Mouse (Mus musculus): ENCODE measurements around the gene Lrp11. TPM values are rescaled to one million over a fixed set of nuclear protein-coding genes. Genes with fewer than 3 reads are reported as not detected.
A peak's percentile ranks its signal among the peaks of the same experiment; 100 is the strongest.

Lrp11 gene
- polyA plus RNA-seq, 1 experiment: 1.5 TPM

- WGBS: 81% methylated on average over 16 of the region's 16 CpGs
- Histone ChIP-seq H3K27ac (ENCODE audit: control insufficient read depth, insufficient read depth, low read depth, low read length, poor library complexity) (no peak overlapping the region), H3K4me1 (ENCODE audit: control insufficient read depth, insufficient read depth, low read length) (no peaks in the 10 kb centered on the region), H3K4me3 (replicated peaks; ENCODE audit: control insufficient read depth, low read depth, low read length) (no peak overlapping the region)
- TF ChIP-seq POLR2A (IDR thresholded peaks at IDR 0.05; ENCODE audit: borderline replicate concordance, control insufficient read depth, low read depth, low read length) (no peak), CTCF (IDR thresholded peaks at IDR 0.05; ENCODE audit: control insufficient read depth, insufficient read depth, low read length) (no peak)
These were observed 41.5 kb downstream of the Lrp11 start for GRCm38 (mm10) chr10:7630951-7631720.

GRCm38 (mm10) chr10:7640366-7640765 lies 50.8 kb downstream of the Lrp11 start:
- H3K4me3 ChIP-seq (replicated peaks; ENCODE audit: control insufficient read depth, low read depth, low read length): no peak overlapping the region
- no peaks in the 10 kb centered on the region; the same call in 1 of the 2 replicates for H3K4me1 ChIP-seq (ENCODE audit: control insufficient read depth, insufficient read depth, low read length)
- WGBS: 95% methylated on average over 12 of the region's 12 CpGs
- TF ChIP-seq POLR2A (IDR thresholded peaks at IDR 0.05; ENCODE audit: borderline replicate concordance, control insufficient read depth, low read depth, low read length) (no peak), CTCF (IDR thresholded peaks at IDR 0.05; ENCODE audit: control insufficient read depth, insufficient read depth, low read length) (no peak)
- H3K27ac ChIP-seq (ENCODE audit: control insufficient read depth, insufficient read depth, low read depth, low read length, poor library complexity): no peak overlapping the region

GRCm38 (mm10) chr10:7645911-7646310 lies 56.3 kb downstream of the Lrp11 start:
- 92% methylated on average over 2 of the region's 2 CpGs for WGBS
- no peak overlapping the region for H3K4me3 ChIP-seq (replicated peaks; ENCODE audit: control insufficient read depth, low read depth, low read length)
- no peaks in the 10 kb centered on the region for H3K4me1 ChIP-seq (ENCODE audit: control insufficient read depth, insufficient read depth, low read length)
- H3K27ac ChIP-seq (ENCODE audit: control insufficient read depth, insufficient read depth, low read depth, low read length, poor library complexity): no peak overlapping the region
- TF ChIP-seq POLR2A (IDR thresholded peaks at IDR 0.05; ENCODE audit: borderline replicate concordance, control insufficient read depth, low read depth, low read length): no peak
- TF ChIP-seq CTCF (IDR thresholded peaks at IDR 0.05; ENCODE audit: control insufficient read depth, insufficient read depth, low read length): no peak

GRCm38 (mm10) chr10:7649059-7649458 lies 59.5 kb downstream of the Lrp11 start:
- Histone ChIP-seq H3K4me1 (ENCODE audit: control insufficient read depth, insufficient read depth, low read length) (no peaks in the 10 kb centered on the region), H3K27ac (ENCODE audit: control insufficient read depth, insufficient read depth, low read depth, low read length, poor library complexity) (no peak overlapping the region), H3K4me3 (replicated peaks; ENCODE audit: control insufficient read depth, low read depth, low read length) (no peak overlapping the region)
- TF ChIP-seq CTCF (IDR thresholded peaks at IDR 0.05; ENCODE audit: control insufficient read depth, insufficient read depth, low read length): no peak
- no peak for TF ChIP-seq POLR2A (IDR thresholded peaks at IDR 0.05; ENCODE audit: borderline replicate concordance, control insufficient read depth, low read depth, low read length)
- 87% methylated on average over 4 of the region's 4 CpGs for WGBS

GRCm38 (mm10) chr10:7651057-7651456 lies 61.5 kb downstream of the Lrp11 start:
- no peak overlapping the region for H3K4me3 ChIP-seq (replicated peaks; ENCODE audit: control insufficient read depth, low read depth, low read length)
- H3K4me1 ChIP-seq (ENCODE audit: control insufficient read depth, insufficient read depth, low read length): no peaks in the 10 kb centered on the region
- no peak overlapping the region for H3K27ac ChIP-seq (ENCODE audit: control insufficient read depth, insufficient read depth, low read depth, low read length, poor library complexity)
- 97% methylated on average over 2 of the region's 2 CpGs for WGBS
- no peak for TF ChIP-seq CTCF (IDR thresholded peaks at IDR 0.05; ENCODE audit: control insufficient read depth, insufficient read depth, low read length)
- TF ChIP-seq POLR2A (IDR thresholded peaks at IDR 0.05; ENCODE audit: borderline replicate concordance, control insufficient read depth, low read depth, low read length): no peak

- WGBS: under 1% methylated on average over 44 of the region's 44 CpGs
- no peak; the same call in 1 of the 2 replicates for TF ChIP-seq POLR2A (IDR thresholded peaks at IDR 0.05; ENCODE audit: borderline replicate concordance, control insufficient read depth, low read depth, low read length)
- Histone ChIP-seq H3K4me1 (ENCODE audit: control insufficient read depth, insufficient read depth, low read length) (no peaks in the 10 kb centered on the region; the same call in 1 of the 2 replicates), H3K27ac (ENCODE audit: control insufficient read depth, insufficient read depth, low read depth, low read length, poor library complexity) (peak overlapping the region; percentile 92), H3K4me3 (replicated peaks; ENCODE audit: control insufficient read depth, low read depth, low read length) (peak overlapping the region; percentile 99)
These were observed 73.0 kb downstream of the Lrp11 start for GRCm38 (mm10) chr10:7662471-7663141.

- under 1% methylated on average over 64 of the region's 64 CpGs for WGBS
- H3K4me1 ChIP-seq (ENCODE audit: control insufficient read depth, insufficient read depth, low read length): no peaks in the 10 kb centered on the region; the same call in 1 of the 2 replicates
- peak overlapping the region; percentile 92 for H3K27ac ChIP-seq (ENCODE audit: control insufficient read depth, insufficient read depth, low read depth, low read length, poor library complexity)
These were observed 73.8 kb downstream of the Lrp11 start for GRCm38 (mm10) chr10:7663159-7664026.

More at GRCm38 (mm10) chr10:7663159-7664026, 73.8 kb downstream of the Lrp11 start:
- H3K4me3 ChIP-seq (replicated peaks; ENCODE audit: control insufficient read depth, low read depth, low read length): peak overlapping the region; percentile 99
- no peak for TF ChIP-seq CTCF (IDR thresholded peaks at IDR 0.05; ENCODE audit: control insufficient read depth, insufficient read depth, low read length)
- TF ChIP-seq POLR2A (IDR thresholded peaks at IDR 0.05; ENCODE audit: borderline replicate concordance, control insufficient read depth, low read depth, low read length): peak; percentile 79
